Mouse (Mus musculus) liver, embryonic 14 days (tissue): ENCODE results near the gene Dbndd1. TPM values are rescaled to one million over a fixed set of nuclear protein-coding genes. Genes with fewer than 3 reads are reported as not detected.

Experiments used
- polyA plus RNA-seq: library from polyadenylated mRNA; depleted of rRNA; stranded (reverse); fragments of >200 nt; gene quantifications from 2 replicates; pipeline ENCODE4 v1.2.3, GENCODE M21; 2012; rRNA removed

Dbndd1 gene
- 0.06 and 0.15 TPM in 2 replicates for polyA plus RNA-seq

DNA sequence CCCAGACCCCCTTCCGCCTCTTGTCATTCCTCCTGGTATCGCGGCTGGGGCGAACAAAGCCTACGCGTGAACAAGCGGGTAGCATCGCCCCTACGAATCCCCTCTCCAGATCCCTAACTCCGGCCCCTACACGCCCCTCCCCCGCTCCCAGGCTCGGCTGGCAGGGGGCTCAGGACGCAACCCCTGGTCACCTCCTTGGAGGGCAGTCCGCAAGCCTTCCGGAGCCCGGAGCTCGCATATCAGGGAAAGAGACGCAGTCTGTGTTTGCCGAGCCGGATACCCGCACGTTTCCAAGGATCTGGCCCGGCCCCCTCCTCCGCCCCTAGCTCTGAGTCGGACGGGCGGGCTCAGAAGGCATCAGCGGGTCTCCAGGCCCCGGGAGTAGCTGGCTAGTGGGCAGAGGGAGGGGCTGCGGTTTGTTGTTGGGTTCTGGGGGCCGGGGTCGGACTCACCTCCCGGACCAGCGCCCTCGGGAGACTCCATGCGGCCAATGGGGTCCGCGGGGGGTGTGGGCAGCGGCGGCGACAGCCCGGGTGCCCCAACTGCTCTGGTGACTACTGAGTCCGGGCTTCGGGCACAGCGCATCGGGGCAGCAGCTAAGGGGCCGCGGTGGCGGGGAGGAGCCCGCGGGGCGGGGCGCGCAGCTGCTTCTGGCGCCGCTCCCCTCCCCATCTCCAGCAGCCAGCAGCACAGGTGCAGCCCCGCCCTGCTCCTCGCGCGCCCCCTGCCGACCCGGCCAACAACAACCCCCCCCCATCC, at the start of gene Dbndd1:
TSS of gene Dbndd1 (minus strand) at position 683 of the 759 bp plus-strand sequence.

DNA sequence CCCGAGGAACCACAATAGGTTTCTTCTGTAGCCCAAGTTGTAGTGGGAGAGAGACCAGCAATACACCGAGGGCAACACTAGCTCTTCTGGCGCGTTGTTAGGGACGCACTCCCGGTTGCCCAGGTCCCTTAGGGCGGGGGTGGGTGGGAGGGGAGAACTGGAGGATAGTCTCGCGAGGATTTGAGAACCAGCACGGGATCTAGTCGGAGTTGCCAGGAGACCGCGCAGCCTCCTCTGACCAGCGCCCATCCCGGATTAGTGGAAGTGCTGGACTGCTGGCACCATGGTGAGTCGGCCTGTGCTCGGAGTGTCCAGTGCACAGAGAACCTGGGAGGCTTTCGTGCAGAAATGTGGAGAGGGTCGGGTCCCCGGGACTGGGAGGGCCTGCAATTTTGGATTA, 3.4 kb upstream of the Dbndd1 start, which contains the start of gene Gas8:
TSS of gene Gas8 (plus strand) at position 168 of the 400 bp plus-strand sequence.

DNA sequence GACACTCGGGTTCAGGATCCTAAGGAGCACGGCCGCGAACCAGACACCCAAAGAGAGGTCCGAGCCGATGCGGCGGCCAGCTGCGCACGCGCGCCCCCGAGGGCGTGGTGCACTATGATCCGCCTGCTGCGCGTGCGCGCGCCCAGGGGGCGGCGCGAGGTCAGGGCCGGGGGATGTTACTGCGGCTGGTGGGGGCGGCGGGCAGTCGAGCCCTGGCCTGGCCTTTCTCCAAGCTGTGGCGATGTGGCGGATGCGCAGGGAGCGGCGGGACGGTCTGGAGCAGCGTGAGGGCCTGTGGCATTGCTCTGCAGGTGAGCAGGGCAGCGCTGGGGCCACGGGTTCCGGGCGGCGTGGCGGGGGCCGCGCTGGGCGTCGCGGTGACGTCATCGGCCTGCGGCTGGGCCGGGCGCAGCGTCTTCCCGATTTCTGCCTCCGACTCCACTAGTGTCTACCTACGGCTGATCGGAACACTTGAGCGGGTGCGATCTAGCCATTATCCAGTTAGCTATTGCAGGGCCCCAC, 37.5 kb downstream of the Dbndd1 start, which contains the start of gene Afg3l1:
TSS of gene Afg3l1 (plus strand) at position 167 of the 522 bp plus-strand sequence.

Other genes starting within 250 kb of the Dbndd1 start
- gene Fanca, start 196.9 kb downstream of the Dbndd1 start, polyA plus RNA-seq, result 21.3 and 26.0 TPM in 2 replicates
- 3.0 and 3.1 TPM in 2 replicates for gene Spire2, start 182.8 kb downstream of the Dbndd1 start, polyA plus RNA-seq
- 42.0 and 48.3 TPM in 2 replicates for gene Tcf25, start 141.7 kb downstream of the Dbndd1 start, polyA plus RNA-seq
- gene Mc1r, start 108.4 kb downstream of the Dbndd1 start, polyA plus RNA-seq, result 0.01 and 0.02 TPM in 2 replicates
- gene Tubb3, start 104.0 kb downstream of the Dbndd1 start, polyA plus RNA-seq, result 0.62 and 0.92 TPM in 2 replicates
- gene Def8, start 91.9 kb downstream of the Dbndd1 start, polyA plus RNA-seq, result 7.6 and 8.4 TPM in 2 replicates
- gene Afg3l1, start 37.6 kb downstream of the Dbndd1 start, polyA plus RNA-seq, result 12.7 and 13.9 TPM in 2 replicates
- 4.0 and 4.2 TPM in 2 replicates for gene Gas8, start 3.4 kb upstream of the Dbndd1 start, polyA plus RNA-seq
- 2.5 and 2.6 TPM in 2 replicates for gene Rhou, start 138.5 kb upstream of the Dbndd1 start, polyA plus RNA-seq